Mouse (Mus musculus) bone marrow, adult 2 months (tissue): ENCODE measurements around the gene Jmjd1c.

Experiments used
- CTCF ChIP-seq: fragments of 200-500 bp; IDR thresholded peaks from 2 replicates; pipeline ENCODE4 v1.5.1; 2011; ENCODE audit warnings: low read length, control low read depth; ENCODE audit not compliant: control insufficient read depth, insufficient read depth
- POLR2A ChIP-seq: fragments of 200-500 bp; IDR thresholded peaks from 2 replicates; pipeline ENCODE4 v1.6.1; 2011; ENCODE audit warnings: low read depth, mild to moderate bottlenecking, control low read depth, low read length, borderline replicate concordance; ENCODE audit not compliant: control insufficient read depth

DNA sequence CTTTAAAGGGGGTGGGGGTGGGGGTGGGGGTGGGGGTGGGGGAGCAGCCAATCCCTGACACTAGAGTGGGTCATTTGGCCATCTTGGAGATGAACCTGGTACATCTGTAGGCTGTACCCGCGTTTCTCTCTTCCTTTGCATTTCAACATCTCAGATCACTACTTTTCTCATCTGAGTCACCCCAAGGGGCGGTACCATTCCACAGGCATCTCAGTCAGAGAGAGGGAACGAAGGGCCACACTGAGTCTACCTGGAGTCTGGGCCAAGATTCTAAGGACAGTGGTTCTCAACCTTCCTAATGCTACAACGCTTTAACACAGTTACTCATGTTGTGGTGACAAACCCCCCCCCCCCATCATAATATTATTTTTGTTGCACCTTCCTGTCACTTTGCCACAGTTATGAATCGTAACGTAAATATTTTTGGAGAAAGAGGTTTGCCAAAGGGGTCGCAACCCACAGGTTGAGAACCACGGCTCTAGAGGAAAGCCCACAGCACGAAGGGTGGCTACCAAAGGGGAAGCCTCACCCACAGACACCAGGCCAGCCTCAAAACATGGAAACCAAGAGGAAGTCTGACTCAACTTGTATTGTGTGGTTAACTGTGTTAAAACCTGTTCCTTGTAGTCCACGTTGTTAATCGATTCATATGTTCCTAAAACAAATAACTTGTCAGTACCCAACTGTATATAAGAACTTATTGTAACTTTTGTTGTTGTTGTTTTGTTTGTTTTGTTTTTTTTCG lies 46.9 kb upstream of the Jmjd1c start:
- TF ChIP-seq CTCF (no peak), POLR2A (no peak)
